Mouse (Mus musculus) NIH3T3 (cell line): ENCODE measurements around the gene Nup210.
"Not testable (repeated sequence)": the region's sequence is repeated elsewhere in the genome, so short reads cannot be mapped to it uniquely, and the experiment has no call there.

ENCODE experiments used
- DNase-seq: peaks from one replicate; pipeline ENCODE4 v3.0.0-alpha.2; 2012; ENCODE audit warnings: low read depth

Gene Nup210

GRCm38 (mm10) chr6:91139846-91140245, 23.2 kb upstream of the Nup210 start:
- DNase-seq = peak; percentile 93

GRCm38 (mm10) chr6:91137343-91137956, 20.8 kb upstream of the Nup210 start:
- DNase-seq = no peak

- DNase-seq = no peak
Measured at GRCm38 (mm10) chr6:91130856-91131255, 14.2 kb upstream of the Nup210 start.

DNA sequence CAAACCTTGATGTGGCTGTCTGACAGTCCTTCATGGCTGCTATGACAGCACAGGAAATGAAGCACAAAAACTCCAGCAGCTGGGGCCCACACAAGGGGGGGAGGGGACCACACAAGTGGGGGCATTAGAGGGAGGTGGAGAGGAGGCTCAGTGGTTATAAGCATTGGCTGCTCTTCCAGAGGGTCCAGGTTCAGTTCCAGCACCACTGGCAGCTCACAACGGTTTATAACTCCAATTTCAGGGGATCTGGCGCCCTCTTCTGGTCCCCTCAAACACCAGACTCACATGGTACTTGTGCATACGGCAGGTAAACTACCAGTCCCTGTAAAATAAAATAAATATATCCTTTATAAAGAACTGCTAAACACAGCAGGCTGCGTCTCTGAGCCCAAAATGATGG, 12.4 kb upstream of the Nup210 start:
- DNase-seq = no peak

DNA sequence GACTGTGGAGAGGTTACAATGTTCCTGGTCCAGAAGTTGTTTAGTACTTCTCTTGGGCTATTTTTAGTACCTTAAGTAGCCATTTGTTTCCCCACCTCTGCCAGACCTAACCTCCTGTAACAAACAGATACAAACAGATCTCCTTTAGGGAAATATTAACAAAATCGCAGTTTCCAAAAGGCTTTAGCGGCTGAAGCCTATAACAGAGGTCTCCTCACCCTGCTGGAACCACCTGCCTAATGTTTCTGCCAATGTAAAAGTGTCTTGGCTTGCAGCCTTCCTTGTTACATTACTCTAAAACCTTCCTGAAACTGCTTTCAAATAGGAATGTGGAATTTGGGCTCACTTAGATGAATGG, 8.6 kb upstream of the Nup210 start:
- no peak for DNase-seq

DNA sequence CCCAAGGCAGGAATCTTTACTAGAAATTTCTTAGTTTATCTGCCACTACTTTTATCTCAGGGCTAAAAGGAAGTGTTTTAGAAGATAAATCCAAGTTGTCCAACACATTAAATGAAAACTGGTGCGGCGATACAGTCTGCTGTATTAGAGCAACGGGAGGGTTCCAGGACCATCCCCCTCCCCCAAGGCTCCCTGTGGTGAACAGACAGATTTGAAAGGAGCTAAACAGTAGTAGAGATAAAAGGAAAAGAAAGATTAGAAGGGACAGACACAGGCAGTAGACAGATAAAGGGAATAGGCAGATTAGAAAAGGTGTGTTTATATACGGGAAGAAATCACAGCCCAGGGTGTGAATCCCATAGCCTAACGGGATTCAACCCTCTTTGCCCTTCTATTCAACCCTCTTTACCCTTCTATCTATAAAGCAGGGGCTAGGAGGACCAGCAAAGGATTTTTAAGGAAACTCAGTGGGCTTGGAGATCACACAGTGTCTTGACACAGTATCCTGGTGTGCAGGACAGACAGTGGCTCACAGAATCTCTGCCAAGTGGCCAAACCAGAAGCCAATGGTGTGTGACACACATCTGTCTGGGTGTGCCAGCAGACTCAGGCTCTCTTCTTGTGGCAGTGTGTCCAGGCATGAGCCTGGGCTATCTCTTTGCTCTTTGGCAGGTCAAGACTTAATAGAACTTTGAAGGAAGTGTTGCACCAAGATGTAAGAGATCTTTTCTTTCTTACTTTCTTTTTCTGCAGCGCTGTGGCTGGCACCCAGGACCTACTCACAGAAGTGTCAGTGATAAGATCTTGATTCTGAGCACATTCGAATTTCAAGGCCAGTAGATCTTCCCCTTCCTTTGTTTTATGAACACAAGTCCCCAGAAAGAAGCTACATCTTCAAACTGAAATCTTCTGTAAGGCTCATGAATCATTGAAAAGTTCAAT, 7.9 kb upstream of the Nup210 start:
- DNase-seq = no peak

DNA sequence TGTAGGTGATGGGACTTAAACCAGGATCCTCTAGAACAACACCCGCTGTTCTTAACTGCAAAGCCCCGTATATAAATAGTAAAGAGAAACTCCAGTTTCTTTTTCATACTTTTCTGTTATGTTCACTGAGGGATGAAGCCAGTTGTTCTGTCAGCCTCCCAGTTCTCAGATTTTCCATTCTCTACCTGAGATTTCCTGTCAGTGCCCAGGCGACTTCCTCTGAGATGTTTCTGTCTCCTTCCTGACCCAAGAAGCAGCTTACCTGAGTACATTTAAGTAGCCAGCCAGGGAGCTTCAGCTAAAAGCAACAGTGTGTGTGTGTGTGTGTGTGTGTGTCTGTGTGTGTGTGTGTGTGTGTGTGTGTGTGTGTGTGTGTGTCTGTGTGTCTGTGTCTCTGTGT, 6.8 kb upstream of the Nup210 start:
- DNase-seq = no peak

- DNase-seq = not testable (repeated sequence)
Measured at GRCm38 (mm10) chr6:91121089-91121488, 4.5 kb upstream of the Nup210 start.

- DNase-seq = no peak
Measured at GRCm38 (mm10) chr6:91120206-91120605, 3.6 kb upstream of the Nup210 start.

DNA sequence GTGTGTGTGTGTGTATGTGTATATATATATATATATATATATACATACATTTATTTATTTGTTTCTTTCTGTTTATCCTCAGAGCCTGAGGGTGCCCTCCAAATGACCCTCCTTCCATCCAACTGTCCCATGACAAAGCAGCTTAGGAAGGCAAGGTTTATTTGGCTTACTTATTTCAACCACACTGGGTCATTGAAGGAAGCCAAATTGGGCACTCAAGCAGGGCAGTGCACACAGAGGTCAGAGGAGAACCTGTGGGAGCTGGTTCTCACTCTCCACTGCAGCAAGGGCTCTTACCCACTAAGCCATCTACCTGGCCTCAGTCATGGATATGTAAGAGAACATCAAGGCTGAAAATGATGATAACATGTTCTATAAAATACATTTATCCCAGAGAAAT, 1.9 kb upstream of the Nup210 start:
- no peak for DNase-seq

- DNase-seq = no peak
Measured at GRCm38 (mm10) chr6:91117149-91117548, 520 bp upstream of the Nup210 start.

GRCm38 (mm10) chr6:91115863-91116243, 776 bp downstream of the Nup210 start:
- no peak for DNase-seq

GRCm38 (mm10) chr6:91115158-91115557, 1.5 kb downstream of the Nup210 start:
- DNase-seq = no peak

DNA sequence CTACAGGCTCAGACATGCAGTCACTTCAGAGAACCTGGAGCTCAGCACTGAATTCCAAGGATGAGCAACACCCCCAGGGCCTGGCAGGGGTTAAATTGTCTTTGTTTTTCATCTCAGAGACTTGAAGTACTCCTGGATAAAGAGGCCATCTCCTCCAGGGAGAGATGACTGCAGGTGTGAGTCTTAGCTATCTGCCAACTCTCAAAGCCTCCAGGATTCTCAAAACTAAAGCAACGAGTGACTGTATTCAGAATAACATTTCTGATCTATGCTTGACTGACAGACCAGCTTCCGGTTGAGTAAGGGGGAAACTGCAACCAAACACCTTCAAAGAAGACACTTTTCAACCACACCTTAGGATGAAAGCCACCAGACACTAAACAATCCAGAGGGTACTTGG, 1.9 kb downstream of the Nup210 start:
- no peak for DNase-seq

DNA sequence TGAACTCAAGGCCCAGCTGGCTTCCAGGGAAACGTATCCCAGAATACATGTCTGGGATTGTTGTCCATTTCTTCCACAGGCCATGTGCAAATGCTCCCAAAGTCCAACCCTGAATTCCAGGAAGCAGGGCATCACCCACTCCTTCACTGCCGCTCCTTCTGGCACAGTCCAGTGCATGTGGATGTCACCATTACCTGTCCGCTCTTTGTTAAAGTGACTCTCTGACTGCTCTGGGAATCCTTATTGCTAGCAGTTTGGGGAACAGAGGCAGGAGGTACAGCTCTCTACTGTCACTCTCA, 4.7 kb downstream of the Nup210 start:
- no peak for DNase-seq

GRCm38 (mm10) chr6:91111141-91111953, 5.3 kb downstream of the Nup210 start:
- no peak for DNase-seq

- DNase-seq = no peak
Measured at GRCm38 (mm10) chr6:91110323-91111020, 6.2 kb downstream of the Nup210 start.

GRCm38 (mm10) chr6:91109489-91109888, 7.1 kb downstream of the Nup210 start:
- DNase-seq = peak; percentile 20

DNA sequence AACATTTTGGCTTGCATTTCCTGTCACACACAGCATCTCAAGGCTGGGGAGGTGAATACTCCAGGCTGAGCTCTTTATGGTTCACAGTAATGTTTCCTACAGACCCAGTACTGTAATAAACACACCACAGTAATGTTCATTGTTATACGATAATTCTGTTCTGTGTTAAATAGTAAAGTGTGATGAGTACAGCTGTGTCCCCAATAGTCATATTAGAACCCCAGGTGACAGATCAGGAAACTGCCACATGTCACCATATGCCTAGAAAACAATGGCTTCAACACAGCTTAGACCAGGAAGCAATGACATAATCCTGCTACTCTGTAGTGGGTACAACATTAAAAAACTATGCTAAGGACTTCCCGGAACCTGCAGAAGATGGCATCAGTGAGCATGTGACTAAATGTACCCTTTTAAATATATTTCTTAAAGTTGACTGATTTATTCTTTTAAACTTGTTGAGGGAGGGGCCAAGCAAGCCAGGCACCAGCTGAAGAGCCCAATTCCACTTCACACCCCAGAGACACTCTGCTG, 7.6 kb downstream of the Nup210 start:
- no peak for DNase-seq

GRCm38 (mm10) chr6:91108301-91108916, 8.2 kb downstream of the Nup210 start:
- DNase-seq = no peak

- peak; percentile 29 for DNase-seq
Measured at GRCm38 (mm10) chr6:91105400-91106129, 11.1 kb downstream of the Nup210 start.
